Mouse (Mus musculus) CH12.LX (cell line): ENCODE measurements around the gene Smim6.

Experiments
- CTCF ChIP-seq, 2 experiments: IDR thresholded peaks in 1 of 2; conservative IDR thresholded peaks in 1 of 2; 2 replicates each; pipeline ENCODE4 v1.5.1; 2011 to 2012; ENCODE audit warnings: low read depth in 2 of 2, low read length in 2 of 2, improper control_type of control experiment in 1 of 2, inconsistent platforms in 1 of 2, mild to moderate bottlenecking in 1 of 2, moderate library complexity in 1 of 2
- E2F4 ChIP-seq: IDR thresholded peaks from 2 replicates; pipeline ENCODE4 v1.6.1; 2011; ENCODE audit warnings: low read depth, low read length, improper control_type of control experiment; ENCODE audit not compliant: insufficient replicate concordance
- ELF1 ChIP-seq: IDR thresholded peaks from 2 replicates; pipeline ENCODE4 v1.6.1; 2014; ENCODE audit warnings: low read depth, mild to moderate bottlenecking, inconsistent platforms, low read length, improper control_type of control experiment
- EP300 ChIP-seq: IDR thresholded peaks from 2 replicates; pipeline ENCODE4 v1.6.1; 2011; ENCODE audit warnings: low read length, improper control_type of control experiment
- ETS1 ChIP-seq: conservative IDR thresholded peaks from 2 replicates; pipeline ENCODE4 v1.6.1; 2012; ENCODE audit warnings: low read depth, mild to moderate bottlenecking, inconsistent platforms, low read length, improper control_type of control experiment, moderate library complexity
- POLR2A ChIP-seq: IDR thresholded peaks from 2 replicates; pipeline ENCODE4 v1.6.1; 2011; ENCODE audit warnings: low read depth, mild to moderate bottlenecking, improper control_type of control experiment, low read length
- RCOR1 ChIP-seq: conservative IDR thresholded peaks from 2 replicates; pipeline ENCODE4 v1.6.1; 2012; ENCODE audit warnings: low read depth, mild to moderate bottlenecking, inconsistent platforms, low read length, improper control_type of control experiment
- SMC3 ChIP-seq: IDR thresholded peaks from 2 replicates; pipeline ENCODE4 v1.6.1; 2011; ENCODE audit warnings: low read depth, low read length, improper control_type of control experiment
- ZKSCAN1 ChIP-seq: IDR thresholded peaks from 2 replicates; pipeline ENCODE4 v1.6.1; 2012; ENCODE audit warnings: low read depth, inconsistent platforms, low read length, improper control_type of control experiment, borderline replicate concordance

DNA sequence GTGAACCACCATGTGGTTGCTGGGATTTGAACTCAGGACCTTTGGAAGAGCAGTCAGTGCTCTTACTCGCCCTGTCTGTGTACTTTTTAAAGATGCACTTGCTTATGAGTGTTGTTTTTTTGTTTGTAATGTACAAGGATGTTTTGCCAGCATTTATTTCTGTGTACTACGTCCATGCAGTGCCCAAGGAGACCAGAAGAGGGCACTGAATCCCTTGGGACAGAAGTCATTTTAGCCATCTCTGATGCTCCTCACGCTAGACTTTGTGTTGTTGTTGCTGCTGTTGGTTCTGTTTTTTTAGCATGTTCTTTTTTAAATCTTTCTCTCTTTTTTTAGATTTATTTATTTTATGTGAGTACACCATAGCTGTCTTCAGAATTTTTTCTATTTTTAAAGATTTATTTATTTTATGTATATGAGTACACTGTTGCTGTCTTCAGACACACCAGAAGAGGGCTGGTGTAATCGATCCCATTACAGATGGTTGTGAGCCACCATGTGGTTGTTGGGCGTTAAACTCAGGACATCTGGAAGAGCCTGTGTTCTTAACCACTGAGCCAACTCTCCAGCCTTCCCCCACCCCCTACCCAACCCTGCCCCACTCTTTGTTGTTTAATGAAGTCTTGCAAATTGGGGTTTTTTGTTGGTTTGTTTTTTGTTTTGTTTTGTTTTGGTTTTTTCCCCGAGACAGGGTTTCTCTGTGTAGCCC lies 8.4 kb downstream of the Smim6 start:
- TF ChIP-seq POLR2A (no peak), ZKSCAN1 (no peak), RCOR1 (no peak), CTCF (conservative IDR thresholded peaks at IDR 0.05 in 1 of 2, IDR thresholded peaks at IDR 0.05 in 1 of 2; ENCODE audit: low read depth in 2 of 2, low read length in 2 of 2) (peak; percentile 83 to 87), SMC3 (peak; percentile 77), ETS1 (no peak), ELF1 (no peak), E2F4 (0 out of 2 replicates have a peak, but pooled peaks have one; percentile 32), EP300 (no peak)
